Mouse (Mus musculus) neutrophil, adult 59 days (primary cell): ENCODE results near the gene Adat2. TPM values are rescaled to one million over a fixed set of nuclear protein-coding genes. Genes with fewer than 3 reads are reported as not detected.

Source experiments
- total RNA-seq, 2 experiments: library from RNA; stranded (reverse); gene quantifications; 1 replicate in 1 of 2; 2 replicates in 1 of 2; pipeline ENCODE4 v1.2.4; 2023

The Adat2 gene
- 1 to 10 TPM; 6.0 to 9.0 TPM for total RNA-seq

GRCm38 (mm10) chr10:13552646-13553497, at the start of gene Adat2, which contains the start of gene Pex3:
Gene Adat2, plus strand, starts transcription at chr10:13552894.
Gene Pex3, minus strand, starts transcription at chr10:13553142.

Other genes starting within 250 kb of the Adat2 start
- 10 to 100 TPM; 65.8 to 73.9 TPM for gene Phactr2, start 78.5 kb upstream of the Adat2 start, total RNA-seq
- 10 to 100 TPM; 56.8 to 58.1 TPM for gene Fuca2, start 53.4 kb upstream of the Adat2 start, total RNA-seq
- gene Pex3, start 248 bp downstream of the Adat2 start, total RNA-seq = 10 to 100 TPM; 13.2 to 14.3 TPM